Mouse (Mus musculus) intestine, embryonic 15.5 days (tissue): ENCODE data around the gene Gkn2. TPM values are rescaled to one million over a fixed set of nuclear protein-coding genes. Genes with fewer than 3 reads are reported as not detected.

Source experiments
- ATAC-seq: fragments of 200-750 bp; cut with Nextera tagmentation; 2 replicates; pipeline ENCODE4 v1.8.0; 2017; ENCODE audit warnings: moderate TSS enrichment, moderate library complexity
- H3K27ac ChIP-seq: fragments of 300-500 bp; sonication (generic); 2 replicates; pipeline ENCODE4 v1.5.1; 2015; ENCODE audit warnings: mild to moderate bottlenecking, inconsistent platforms
- H3K27me3 ChIP-seq: fragments of 300-500 bp; sonication (generic); replicated peaks from 2 replicates; pipeline ENCODE4 v1.6.1; 2015; ENCODE audit warnings: inconsistent platforms
- H3K36me3 ChIP-seq: fragments of 300-500 bp; sonication (generic); 2 replicates; pipeline ENCODE4 v1.6.1; 2015; ENCODE audit warnings: inconsistent platforms
- H3K4me1 ChIP-seq: fragments of 300-500 bp; sonication (generic); replicated peaks from 2 replicates; pipeline ENCODE4 v1.6.1; 2015; ENCODE audit warnings: inconsistent platforms
- H3K4me2 ChIP-seq: fragments of 300-500 bp; sonication (generic); replicated peaks from 2 replicates; pipeline ENCODE4 v1.6.1; 2015; ENCODE audit warnings: mild to moderate bottlenecking, inconsistent platforms
- H3K4me3 ChIP-seq: fragments of 300-500 bp; sonication (generic); replicated peaks from 2 replicates; pipeline ENCODE4 v1.5.1; 2015; ENCODE audit warnings: inconsistent platforms
- H3K9ac ChIP-seq: fragments of 300-500 bp; sonication (generic); 2 replicates; pipeline ENCODE4 v1.6.1; 2015; ENCODE audit warnings: inconsistent platforms
- H3K9me3 ChIP-seq: fragments of 300-500 bp; sonication (generic); 2 replicates; pipeline ENCODE4 v1.6.1; 2016; ENCODE audit warnings: inconsistent platforms
- WGBS: fragments of 180-500 bp; shearing (Covaris S2); methylation state at CpG from one replicate; pipeline ENCODE4 v1.1.7; 2015; 5-methylcytosine and 5-hydroxymethylcytosine counted together
- polyA plus RNA-seq: library from polyadenylated mRNA; unstranded; fragments of >200 nt; fragmentation: Nextera tagmentation; extraction: Ambion mirVana; gene quantifications from 2 replicates; pipeline ENCODE4 v1.2.1, GENCODE M21; 2015

Gkn2 gene
- polyA plus RNA-seq, 1 experiment from 2014 or later = not detected

DNA sequence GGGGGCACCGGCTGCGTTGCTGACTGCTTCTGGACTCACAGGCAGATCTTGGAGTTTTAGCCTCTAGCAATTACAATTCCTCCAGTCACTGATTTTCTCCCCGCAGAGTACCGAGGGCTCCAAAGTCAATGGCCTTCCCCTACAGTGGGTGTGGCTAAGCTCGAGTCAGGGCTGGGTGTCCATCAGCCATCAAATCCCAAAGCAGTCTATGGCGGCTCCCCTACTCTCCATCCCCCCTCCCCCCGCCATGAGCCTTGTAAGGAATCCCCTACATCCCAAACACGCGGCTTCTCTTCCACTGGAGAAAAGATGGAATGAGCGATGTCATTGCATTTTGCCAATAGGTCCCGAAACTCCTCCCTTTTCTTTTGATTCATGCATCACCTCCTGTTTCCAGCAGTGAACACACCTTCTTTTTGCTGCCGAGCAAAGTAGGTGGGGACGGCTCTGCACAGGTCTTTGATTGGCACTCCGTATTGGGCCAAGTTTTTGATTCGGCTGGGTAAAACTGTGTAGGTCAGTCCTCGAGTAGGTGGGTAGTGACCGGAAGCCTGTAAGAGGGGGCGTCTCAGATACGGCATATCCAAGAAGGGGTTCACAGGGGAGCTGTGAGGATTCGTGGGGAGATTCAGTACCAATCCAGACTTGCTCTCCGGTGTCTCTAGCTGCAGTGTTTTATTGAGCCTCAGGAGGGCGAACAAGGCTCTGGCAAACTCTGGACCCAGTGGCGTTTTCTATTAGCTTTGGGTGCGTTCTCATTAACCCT is 11.0 kb downstream of the Gkn2 start:
- H3K4me1 ChIP-seq = 0 out of 2 replicates have a peak, but pooled peaks cover 3% of the 10 kb centered on the region
- no peaks in the 10 kb centered on the region for H3K9me3 ChIP-seq
- H3K27ac ChIP-seq = no peak overlapping the region
- H3K4me3 ChIP-seq = peak overlapping the region; percentile 10
- H3K9ac ChIP-seq = peak overlapping the region; percentile 32; the same call in 1 of the 2 replicates
- peak overlapping the region; percentile 49 for H3K4me2 ChIP-seq
- 10% methylated on average over 24 of the region's 24 CpGs for WGBS
- peak; percentile 37; the same call in 1 of the 2 replicates for ATAC-seq
- H3K36me3 ChIP-seq = no peaks in the 10 kb centered on the region
- H3K27me3 ChIP-seq = peaks cover 5% of the 10 kb centered on the region

DNA sequence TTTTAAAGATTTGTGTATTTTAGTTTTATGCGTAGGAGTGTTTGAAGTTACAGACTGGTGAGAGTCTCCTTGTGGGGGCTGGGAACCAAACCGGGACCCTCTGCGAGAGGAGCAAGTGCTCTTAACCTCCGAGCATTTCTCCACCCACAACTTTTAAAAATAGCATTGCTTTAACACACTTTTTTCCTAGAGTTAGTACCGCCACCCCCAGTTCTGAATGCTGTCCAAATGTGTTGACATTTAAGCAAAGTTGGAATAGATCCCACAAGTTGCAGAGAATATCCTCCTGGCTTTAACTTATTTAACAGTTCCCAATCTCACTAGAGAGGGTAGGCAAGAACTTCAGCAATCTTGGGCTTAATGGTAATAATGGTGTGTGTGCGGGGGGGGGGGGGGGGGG is 11.6 kb downstream of the Gkn2 start:
- no peaks in the 10 kb centered on the region for H3K9me3 ChIP-seq
- no peak overlapping the region for H3K27ac ChIP-seq
- H3K9ac ChIP-seq = no peak overlapping the region
- no peak overlapping the region for H3K4me3 ChIP-seq
- ATAC-seq = no peak
- peaks cover 5% of the 10 kb centered on the region for H3K27me3 ChIP-seq
- peak overlapping the region; percentile 49 for H3K4me2 ChIP-seq
- peaks cover 5% of the 10 kb centered on the region; the same call in 1 of the 2 replicates for H3K4me1 ChIP-seq
- 41% methylated on average over 5 of the region's 6 CpGs for WGBS
- H3K36me3 ChIP-seq = no peaks in the 10 kb centered on the region

DNA sequence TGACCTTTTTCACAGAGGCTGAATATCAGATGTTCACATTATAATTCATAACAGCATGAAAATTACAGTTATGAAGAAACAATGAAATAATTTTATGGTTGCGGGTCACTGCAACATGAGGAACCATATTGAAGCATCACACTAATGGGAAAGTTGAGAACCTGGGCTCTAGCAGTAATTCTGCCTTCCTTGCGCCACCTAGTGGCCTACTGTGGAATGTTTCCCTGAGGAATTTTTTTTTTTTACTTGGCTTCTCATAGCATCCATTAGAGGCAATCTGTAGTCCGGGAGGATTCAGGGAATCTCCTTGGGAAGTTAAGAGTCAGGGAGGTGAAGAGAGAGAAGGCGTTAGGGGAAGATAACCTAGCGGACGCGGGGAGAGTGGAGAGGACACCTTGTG is 13.0 kb downstream of the Gkn2 start:
- no peak overlapping the region for H3K27ac ChIP-seq
- H3K9me3 ChIP-seq = no peaks in the 10 kb centered on the region
- H3K4me2 ChIP-seq = no peak overlapping the region
- peaks cover 2% of the 10 kb centered on the region; the same call in 1 of the 2 replicates for H3K27me3 ChIP-seq
- H3K4me1 ChIP-seq = peaks cover 5% of the 10 kb centered on the region; the same call in 1 of the 2 replicates
- no peak overlapping the region for H3K9ac ChIP-seq
- H3K36me3 ChIP-seq = no peaks in the 10 kb centered on the region
- H3K4me3 ChIP-seq = no peak overlapping the region
- 15% methylated on average over 7 of the region's 7 CpGs for WGBS
- ATAC-seq = no peak

DNA sequence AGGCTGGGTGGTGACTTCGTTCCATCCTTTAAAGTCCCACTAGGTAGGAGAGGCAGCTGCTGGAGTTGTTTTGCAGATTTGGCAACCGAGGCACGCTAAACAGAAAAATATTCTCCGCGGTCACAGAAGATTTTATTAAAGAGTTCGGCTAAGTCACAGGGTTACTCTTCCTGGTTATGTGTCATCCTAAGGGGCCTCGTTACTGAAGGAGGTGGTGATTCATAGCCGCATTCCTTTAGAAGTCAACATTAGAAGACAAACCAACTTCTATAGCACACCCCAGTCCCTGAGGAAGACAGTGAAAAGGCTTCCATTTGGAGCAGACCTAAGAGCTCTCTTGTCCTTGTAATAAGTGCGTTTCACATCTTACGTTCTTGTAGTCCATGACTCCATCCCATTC is 13.5 kb downstream of the Gkn2 start:
- no peaks in the 10 kb centered on the region for H3K36me3 ChIP-seq
- no peak for ATAC-seq
- H3K27me3 ChIP-seq = peaks cover 2% of the 10 kb centered on the region; the same call in 1 of the 2 replicates
- H3K27ac ChIP-seq = no peak overlapping the region
- no peak overlapping the region for H3K9ac ChIP-seq
- H3K9me3 ChIP-seq = no peaks in the 10 kb centered on the region
- H3K4me3 ChIP-seq = no peak overlapping the region
- H3K4me2 ChIP-seq = no peak overlapping the region
- WGBS = 83% methylated on average over 10 of the region's 10 CpGs
- H3K4me1 ChIP-seq = peaks cover 5% of the 10 kb centered on the region; the same call in 1 of the 2 replicates

DNA sequence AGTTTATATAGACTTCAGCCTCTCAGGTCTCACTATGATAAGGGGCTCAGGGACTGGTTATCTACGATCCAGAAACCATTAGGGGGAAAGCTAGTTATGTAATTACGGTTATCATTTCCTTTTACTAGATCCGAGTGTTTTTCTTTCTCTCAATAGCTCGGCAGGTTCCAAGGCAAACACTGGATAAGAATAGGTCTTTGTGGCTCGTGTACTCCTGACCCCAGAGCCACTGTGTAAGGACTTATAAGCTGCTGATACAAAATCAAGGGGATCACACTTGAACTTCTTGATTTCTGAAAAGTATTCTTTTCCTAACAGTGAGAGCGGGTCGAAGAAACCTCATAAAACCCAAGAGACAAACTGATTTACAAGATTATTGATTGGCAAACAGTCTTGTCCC is 15.7 kb downstream of the Gkn2 start, which contains the start of gene Gkn3:
Gene Gkn3 (minus strand): TSS at position 59 of the 400 bp plus-strand sequence.
- H3K4me2 ChIP-seq = 0 out of 2 replicates have a peak within 1 kb of the TSS, but pooled peaks have one; percentile 1
- WGBS = 54% methylated on average over 7 of the region's 7 CpGs
- H3K4me1 ChIP-seq = peaks cover 5% of the 10 kb centered on the region; the same call in 1 of the 2 replicates
- H3K36me3 ChIP-seq = no peaks in the 10 kb centered on the region
- no peak within 1 kb of the TSS for H3K9ac ChIP-seq
- H3K4me3 ChIP-seq = no peak within 1 kb of the TSS
- no peaks in the 10 kb centered on the region for H3K9me3 ChIP-seq
- peaks cover 1% of the 10 kb centered on the region; the same call in 1 of the 2 replicates for H3K27me3 ChIP-seq
- peak; percentile 49 for ATAC-seq
- no peak within 1 kb of the TSS for H3K27ac ChIP-seq

DNA sequence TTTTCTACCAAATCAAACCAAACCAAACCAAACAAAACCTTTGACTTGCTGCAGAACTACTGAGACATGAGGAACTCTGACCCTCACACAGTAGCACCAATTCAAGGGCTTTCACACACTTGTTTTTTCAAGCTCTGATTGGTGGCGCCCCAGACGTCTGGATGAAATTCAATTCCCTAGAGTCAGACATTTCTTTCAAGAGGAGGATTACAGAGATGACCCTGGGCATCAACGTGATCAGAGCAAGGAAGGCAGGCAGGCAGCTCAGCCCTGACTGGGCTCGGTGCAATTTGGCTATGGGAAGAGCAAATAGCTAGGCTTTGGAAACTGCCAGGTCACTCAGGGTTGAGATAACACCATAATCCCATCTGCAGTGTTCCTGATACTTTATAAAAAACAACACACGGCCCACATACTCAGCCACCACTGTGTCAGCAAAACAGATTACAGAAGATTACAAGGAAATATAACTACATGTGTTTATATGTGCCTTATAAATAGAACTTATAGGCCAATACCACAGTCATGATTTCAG is 16.4 kb downstream of the Gkn2 start:
- no peak overlapping the region for H3K9ac ChIP-seq
- peaks cover 3% of the 10 kb centered on the region; the same call in 1 of the 2 replicates for H3K4me1 ChIP-seq
- no peaks in the 10 kb centered on the region; the same call in 1 of the 2 replicates for H3K27me3 ChIP-seq
- no peaks in the 10 kb centered on the region for H3K9me3 ChIP-seq
- H3K36me3 ChIP-seq = no peaks in the 10 kb centered on the region
- ATAC-seq = 0 out of 2 replicates have a peak, but pooled peaks have one; percentile 21
- H3K27ac ChIP-seq = no peak overlapping the region
- no peak overlapping the region for H3K4me2 ChIP-seq
- no peak overlapping the region for H3K4me3 ChIP-seq
- WGBS = 22% methylated on average over 5 of the region's 5 CpGs

DNA sequence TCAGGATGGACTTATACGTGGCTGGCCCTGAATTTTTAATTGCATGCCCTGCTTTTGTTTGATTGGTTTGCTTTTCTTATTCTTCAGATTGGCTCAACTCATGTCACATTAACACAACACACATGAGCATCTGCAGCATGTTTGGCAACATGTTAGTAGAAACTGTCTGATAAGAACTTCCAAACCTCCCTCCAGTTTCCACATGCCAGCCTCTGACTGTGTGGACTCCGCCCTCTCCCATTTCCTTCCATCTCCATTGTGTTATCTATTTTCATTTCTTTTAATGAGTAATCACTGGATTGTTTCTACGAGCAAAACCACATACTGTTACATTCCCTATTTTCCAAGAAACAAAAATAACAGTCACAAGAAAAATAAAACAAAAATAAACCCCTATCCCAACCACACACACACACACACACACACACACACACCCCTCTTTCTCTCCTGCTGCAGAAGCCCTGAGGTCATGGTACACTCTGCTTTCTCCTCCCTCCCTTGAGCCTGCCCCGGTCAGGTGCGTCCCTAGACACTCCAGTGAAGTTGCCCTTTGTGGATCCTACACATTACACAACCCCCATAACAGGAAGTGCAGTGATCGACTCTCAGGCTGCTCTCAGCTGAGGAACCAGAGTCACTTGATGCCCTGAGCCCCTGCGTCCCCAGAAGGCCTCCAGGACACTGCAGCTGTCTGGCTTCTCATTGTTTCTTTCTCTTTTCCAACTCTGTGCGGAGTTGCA is 20.5 kb downstream of the Gkn2 start:
- Histone ChIP-seq H3K4me1 (peaks cover 3% of the 10 kb centered on the region; the same call in 1 of the 2 replicates), H3K9ac (no peak overlapping the region), H3K36me3 (no peaks in the 10 kb centered on the region), H3K27me3 (no peaks in the 10 kb centered on the region), H3K27ac (no peak overlapping the region), H3K4me3 (no peak overlapping the region), H3K9me3 (no peaks in the 10 kb centered on the region), H3K4me2 (no peak overlapping the region)
- 57% methylated on average over 8 of the region's 8 CpGs for WGBS
- peak; percentile 90 for ATAC-seq

DNA sequence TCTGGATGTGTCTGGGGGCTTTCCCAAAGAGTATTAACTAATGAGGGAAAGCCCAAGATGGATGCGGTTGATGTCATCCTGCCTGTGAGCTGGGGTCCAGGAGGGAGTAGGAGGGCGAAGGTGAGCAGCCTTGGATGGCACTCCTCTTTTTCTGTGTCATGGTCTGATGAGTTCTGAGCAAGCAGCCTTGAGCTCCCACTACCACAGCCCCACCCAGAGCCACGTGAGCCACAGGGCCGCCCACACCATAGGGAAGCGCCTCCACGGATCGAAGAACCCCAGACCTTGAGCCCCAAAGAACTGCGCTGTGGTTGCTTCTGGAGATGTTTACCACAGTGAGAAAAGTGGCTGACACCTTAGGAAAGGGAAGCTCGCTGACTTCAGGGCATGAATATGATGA is 21.6 kb downstream of the Gkn2 start:
- no peaks in the 10 kb centered on the region for H3K27me3 ChIP-seq
- no peak overlapping the region for H3K4me3 ChIP-seq
- ATAC-seq = no peak
- H3K9me3 ChIP-seq = no peaks in the 10 kb centered on the region
- no peak overlapping the region for H3K9ac ChIP-seq
- H3K27ac ChIP-seq = no peak overlapping the region
- H3K4me2 ChIP-seq = no peak overlapping the region
- H3K36me3 ChIP-seq = no peaks in the 10 kb centered on the region
- WGBS = 81% methylated on average over 9 of the region's 9 CpGs
- no peaks in the 10 kb centered on the region for H3K4me1 ChIP-seq

DNA sequence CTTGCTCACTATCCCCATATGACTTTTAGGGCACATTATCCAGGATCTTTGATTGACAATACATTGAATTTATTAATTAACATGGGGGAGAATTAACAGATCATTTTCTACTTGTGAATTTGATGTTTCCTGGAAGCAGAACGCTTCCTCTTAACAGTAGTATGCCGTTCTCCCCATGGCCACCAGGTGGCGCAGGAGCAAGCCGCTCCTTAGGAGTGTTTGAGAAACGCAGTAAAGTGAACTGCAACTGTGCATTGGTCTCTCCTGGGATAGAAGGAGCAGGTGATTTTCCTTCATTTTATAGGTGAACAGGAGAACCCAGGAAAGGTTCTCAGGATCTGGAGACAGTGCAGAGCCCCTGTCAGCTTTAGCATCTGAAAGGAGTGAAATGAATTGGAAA is 26.0 kb downstream of the Gkn2 start:
- no peak overlapping the region for H3K4me3 ChIP-seq
- 2% methylated on average over 5 of the region's 5 CpGs for WGBS
- no peaks in the 10 kb centered on the region; the same call in 1 of the 2 replicates for H3K4me1 ChIP-seq
- H3K4me2 ChIP-seq = no peak overlapping the region
- H3K9ac ChIP-seq = no peak overlapping the region
- ATAC-seq = no peak
- H3K27ac ChIP-seq = no peak overlapping the region
- no peaks in the 10 kb centered on the region for H3K27me3 ChIP-seq
- H3K9me3 ChIP-seq = no peaks in the 10 kb centered on the region
- no peaks in the 10 kb centered on the region for H3K36me3 ChIP-seq

DNA sequence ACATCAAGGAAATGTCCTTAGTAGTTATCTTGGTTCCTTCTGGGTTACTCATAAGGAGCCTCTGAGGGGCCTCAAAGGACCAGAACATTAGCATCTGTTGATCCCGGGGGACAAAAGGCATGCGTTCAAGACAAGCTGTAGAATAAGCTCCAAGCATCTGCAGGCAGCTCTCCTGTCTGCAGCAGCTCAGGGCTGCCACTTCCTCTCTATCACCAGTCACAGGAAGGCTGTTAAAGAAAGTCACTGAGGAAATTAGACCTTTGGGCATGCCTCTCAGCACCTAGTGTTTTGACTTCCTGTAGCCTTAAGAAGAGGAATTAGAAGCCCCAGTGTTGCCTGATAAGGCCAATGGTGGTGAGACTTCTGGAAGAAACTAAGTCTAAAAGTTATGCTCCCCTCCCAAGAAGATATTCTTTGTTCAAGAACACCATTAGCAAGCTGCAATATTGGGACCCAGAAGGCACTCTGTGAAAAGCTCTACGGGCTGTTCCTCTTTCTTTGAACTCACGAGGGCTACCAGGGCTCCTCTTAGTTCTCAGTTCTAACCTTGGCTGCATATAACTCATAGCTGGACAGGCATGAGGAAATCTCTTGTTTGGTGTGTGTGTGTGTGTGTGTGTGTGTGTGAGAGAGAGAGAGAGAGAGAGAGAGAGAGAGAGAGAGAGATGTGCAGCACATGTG is 26.9 kb downstream of the Gkn2 start:
- Histone ChIP-seq H3K4me1 (no peaks in the 10 kb centered on the region; the same call in 1 of the 2 replicates), H3K4me3 (no peak overlapping the region), H3K9ac (no peak overlapping the region), H3K27me3 (no peaks in the 10 kb centered on the region), H3K9me3 (no peaks in the 10 kb centered on the region), H3K4me2 (no peak overlapping the region), H3K27ac (no peak overlapping the region), H3K36me3 (no peaks in the 10 kb centered on the region)
- 56% methylated on average over 4 of the region's 4 CpGs for WGBS
- ATAC-seq = no peak

DNA sequence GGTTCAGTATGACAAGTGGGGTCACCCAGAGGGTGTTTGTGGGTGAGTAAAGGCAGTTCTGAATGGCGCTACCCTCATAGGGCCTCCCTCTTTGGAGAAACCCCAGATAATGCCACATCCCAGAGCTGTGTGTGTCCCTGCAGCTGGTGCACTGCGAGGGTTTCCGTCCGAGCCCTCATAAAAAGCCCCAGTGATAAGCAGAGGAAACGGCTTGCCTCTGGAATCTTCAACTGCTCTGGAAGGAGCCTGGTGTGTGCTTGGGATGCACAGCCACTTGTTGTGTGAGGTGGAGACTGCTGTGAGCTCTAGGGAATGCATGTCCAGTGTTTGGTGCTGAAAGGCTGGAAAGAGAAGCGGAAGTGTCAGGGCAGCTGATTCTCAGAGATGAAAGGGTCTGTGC is 28.3 kb downstream of the Gkn2 start:
- H3K4me1 ChIP-seq = no peaks in the 10 kb centered on the region; the same call in 1 of the 2 replicates
- H3K9me3 ChIP-seq = no peaks in the 10 kb centered on the region
- ATAC-seq = no peak
- H3K27me3 ChIP-seq = no peaks in the 10 kb centered on the region
- H3K9ac ChIP-seq = no peak overlapping the region
- no peak overlapping the region for H3K27ac ChIP-seq
- H3K36me3 ChIP-seq = no peaks in the 10 kb centered on the region
- no peak overlapping the region for H3K4me3 ChIP-seq
- WGBS = 39% methylated on average over 6 of the region's 6 CpGs
- no peak overlapping the region for H3K4me2 ChIP-seq

DNA sequence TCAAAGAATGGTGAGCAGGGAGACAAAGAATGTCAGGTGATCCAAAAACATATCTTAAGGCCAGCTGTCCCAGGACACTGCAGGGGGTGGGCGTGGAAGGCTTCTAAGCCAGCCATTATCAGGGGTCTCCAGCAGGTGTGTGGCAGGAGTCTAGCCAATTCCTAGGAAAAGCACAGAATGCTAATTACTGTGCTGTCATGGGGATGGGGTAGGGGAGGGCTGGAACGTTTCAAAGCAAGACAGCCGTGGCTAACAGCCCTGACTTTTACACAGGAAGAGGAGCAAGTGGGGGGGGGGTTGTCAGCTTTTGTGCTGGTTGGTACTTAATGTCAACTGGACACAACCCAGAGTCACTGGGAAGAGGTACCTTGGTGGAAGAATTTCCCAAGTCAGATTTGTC is 38.9 kb downstream of the Gkn2 start:
- ATAC-seq = no peak
- Histone ChIP-seq H3K4me3 (no peak overlapping the region), H3K9me3 (no peaks in the 10 kb centered on the region), H3K9ac (no peak overlapping the region), H3K4me1 (no peaks in the 10 kb centered on the region), H3K27ac (no peak overlapping the region), H3K27me3 (no peaks in the 10 kb centered on the region), H3K36me3 (no peaks in the 10 kb centered on the region), H3K4me2 (no peak overlapping the region)
- 35% methylated on average over 3 of the region's 3 CpGs for WGBS
